ENCODE assay signal across 11 mouse cellular contexts in genomic region chr9:86961663-86962062, GRCm38 (mm10). TPM values are rescaled to one million over a fixed set of nuclear protein-coding genes. Genes with fewer than 3 reads are reported as not detected.
DNase-seq lines count a peak whose midpoint lies in the region; TF ChIP-seq lines count a peak whose summit lies in the region.
"Had no signal": no experiment of that assay in that cellular context is flagged by ENCODE, and none has a peak within 500 bp of the region (broad histone marks: within the 10 kb centered on the region; RNA-seq: fewer than 3 reads in every experiment).

No protein-coding gene starts in this region.

- DNase-seq in embryo, embryonic 11 days = peak; percentile 14
- no peak for DNase-seq in embryo, embryonic 10.5 days (ENCODE audit: low spot score)
- DNase-seq in MEL (ENCODE audit: low read depth, low spot score) = peak; percentile 24
- DNase-seq in cerebellum, postnatal 36 days = peak; percentile 54 to 55
- peak; percentile 49 to 62 for DNase-seq in left cerebral cortex, adult 2 months (ENCODE audit: extremely low spot score in 1 of 2, low spot score in 2 of 2)
- DNase-seq in thymus, postnatal 14 days = no peak
- no peak for DNase-seq in heart, adult 2 months
- no peak for DNase-seq in midbrain, embryonic 10.5 days (ENCODE audit: low spot score)

- no peak overlapping the region for H3K4me3 ChIP-seq in MEL (ENCODE audit: control insufficient read depth in 1 of 2, insufficient read depth in 1 of 2, low read depth in 2 of 2, low read length in 2 of 2)
- H3K4me3 ChIP-seq in left cerebral cortex, adult 2 months = no peak overlapping the region
- H3K4me3 ChIP-seq in heart, adult 2 months = no peak overlapping the region
- no peak overlapping the region for H3K4me3 ChIP-seq in midbrain, embryonic 10.5 days
- H3K4me3 ChIP-seq: hindbrain, embryonic 12.5 days had no signal

- TF ChIP-seq RAD21 in MEL (IDR thresholded peaks at IDR 0.05; ENCODE audit: low read depth, low read length) = no peak

- H3K27ac ChIP-seq in MEL (ENCODE audit: control insufficient read depth, low read depth, low read length) = no peak overlapping the region
- H3K27ac ChIP-seq in left cerebral cortex, adult 2 months = no peak overlapping the region
- no peak overlapping the region for H3K27ac ChIP-seq in heart, adult 2 months
- no peak overlapping the region for H3K27ac ChIP-seq in midbrain, embryonic 10.5 days (replicated peaks)
- H3K27ac ChIP-seq: hindbrain, embryonic 12.5 days; macrophage had no signal

- no peaks in the 10 kb centered on the region for H3K79me2 ChIP-seq in MEL (ENCODE audit: control insufficient read depth, insufficient read depth, low read length, poor library complexity)
- no peaks in the 10 kb centered on the region for H3K79me2 ChIP-seq in heart, adult 2 months (replicated peaks; ENCODE audit: control insufficient read depth, insufficient read depth, low read length)

- intact Hi-C loops in left cerebral cortex, adult 2 months (cut with DNase I) = no loop called here
- intact Hi-C loops in heart, adult 2 months (cut with DNase I) = no loop called here

- H3K9me3 ChIP-seq in MEL (replicated peaks; ENCODE audit: insufficient read depth, low read length) = no peaks in the 10 kb centered on the region
- H3K9me3 ChIP-seq in midbrain, embryonic 10.5 days (replicated peaks) = no peaks in the 10 kb centered on the region
- H3K9me3 ChIP-seq: hindbrain, embryonic 12.5 days had no signal

- no peaks in the 10 kb centered on the region for H3K4me1 ChIP-seq in MEL (ENCODE audit: control insufficient read depth in 1 of 2, insufficient read depth in 2 of 2, low read length in 2 of 2)
- H3K4me1 ChIP-seq in heart, adult 2 months (ENCODE audit: control insufficient read depth, insufficient read depth, low read length) = no peaks in the 10 kb centered on the region; the same call in 1 of the 2 replicates
- no peaks in the 10 kb centered on the region for H3K4me1 ChIP-seq in midbrain, embryonic 10.5 days
- H3K4me1 ChIP-seq: hindbrain, embryonic 12.5 days had no signal

- 59% methylated on average over 3 of the region's 3 CpGs for WGBS in heart, adult 2 months
- 76% methylated on average over 3 of the region's 3 CpGs for WGBS in midbrain, embryonic 10.5 days

- no peak for TF ChIP-seq CTCF in MEL (IDR thresholded peaks at IDR 0.05 in 2 of 3, conservative IDR thresholded peaks at IDR 0.05 in 1 of 3; ENCODE audit: control insufficient read depth in 1 of 3, insufficient read depth in 1 of 3, low read depth in 2 of 3, low read length in 3 of 3, poor library complexity in 1 of 3, severe bottlenecking in 1 of 3)
- TF ChIP-seq CTCF in left cerebral cortex, adult 2 months (IDR thresholded peaks at IDR 0.05) = no peak
- TF ChIP-seq CTCF in heart, adult 2 months (IDR thresholded peaks at IDR 0.05) = no peak

- no peak for TF ChIP-seq EP300 in MEL (IDR thresholded peaks at IDR 0.05; ENCODE audit: low read depth in 1 of 2, low read length in 2 of 2)
- TF ChIP-seq EP300 in heart, adult 2 months (IDR thresholded peaks at IDR 0.05; ENCODE audit: insufficient read depth, low read depth, low read length) = no peak

- H3K9ac ChIP-seq in MEL (ENCODE audit: control insufficient read depth, low read depth, low read length, poor library complexity, severe bottlenecking) = no peak overlapping the region
- H3K9ac ChIP-seq in heart, adult 2 months (ENCODE audit: low read depth, low read length) = no peak overlapping the region
- H3K9ac ChIP-seq: hindbrain, embryonic 12.5 days had no signal

- H3K27me3 ChIP-seq in MEL (ENCODE audit: control insufficient read depth in 1 of 2, insufficient read depth in 2 of 2, low read length in 2 of 2) = no peaks in the 10 kb centered on the region
- H3K27me3 ChIP-seq in heart, adult 2 months (ENCODE audit: control insufficient read depth, insufficient read depth, low read length) = no peaks in the 10 kb centered on the region
- no peaks in the 10 kb centered on the region for H3K27me3 ChIP-seq in midbrain, embryonic 10.5 days (ENCODE audit: low read depth, poor library complexity, severe bottlenecking)
- H3K27me3 ChIP-seq: CH12.LX; hindbrain, embryonic 12.5 days had no signal

- H3K36me3 ChIP-seq in MEL (ENCODE audit: control insufficient read depth in 1 of 2, insufficient read depth in 2 of 2, low read length in 2 of 2) = no peaks in the 10 kb centered on the region
- no peaks in the 10 kb centered on the region for H3K36me3 ChIP-seq in heart, adult 2 months (ENCODE audit: control insufficient read depth, insufficient read depth, low read length)
- no peaks in the 10 kb centered on the region for H3K36me3 ChIP-seq in midbrain, embryonic 10.5 days
- H3K36me3 ChIP-seq: hindbrain, embryonic 12.5 days had no signal

- no peak for TF ChIP-seq POLR2A in MEL (IDR thresholded peaks at IDR 0.05; ENCODE audit: control insufficient read depth in 1 of 2, insufficient read depth in 1 of 2, low read depth in 1 of 2, low read length in 2 of 2, poor library complexity in 1 of 2)
- TF ChIP-seq POLR2A in heart, adult 2 months (IDR thresholded peaks at IDR 0.05; ENCODE audit: insufficient read depth, low read depth, low read length) = no peak

TF ChIP-seq in MEL, 35 proteins besides CTCF, POLR2A, EP300 and RAD21:
- TF ChIP-seq BHLHE40 (IDR thresholded peaks at IDR 0.05; ENCODE audit: borderline replicate concordance, low read depth, low read length) (no peak), MXI1 (IDR thresholded peaks at IDR 0.05; ENCODE audit: low read depth, low read length) (no peak), KAT2A (conservative IDR thresholded peaks at IDR 0.05; ENCODE audit: low read depth, low read length) (no peak), POLR2AphosphoS2 (IDR thresholded peaks at IDR 0.05; ENCODE audit: low read length) (no peak), MAZ (IDR thresholded peaks at IDR 0.05; ENCODE audit: low read depth, low read length) (no peak), ETS1 (IDR thresholded peaks at IDR 0.05; ENCODE audit: low read depth, low read length) (no peak), E2F4 (IDR thresholded peaks at IDR 0.05; ENCODE audit: borderline replicate concordance, low read depth, low read length) (no peak), RCOR1 (IDR thresholded peaks at IDR 0.05; ENCODE audit: low read depth, low read length) (no peak), MYB (IDR thresholded peaks at IDR 0.05; ENCODE audit: low read depth, low read length) (no peak), JUND (IDR thresholded peaks at IDR 0.05; ENCODE audit: low read depth, low read length) (no peak), TCF12 (IDR thresholded peaks at IDR 0.05; ENCODE audit: low read depth, low read length) (no peak), SIN3A (IDR thresholded peaks at IDR 0.05; ENCODE audit: low read length) (no peak), SMC3 (IDR thresholded peaks at IDR 0.05; ENCODE audit: low read depth, low read length) (no peak)

RNA-seq across cellular contexts. Expression of gene Ripply2, which starts 53.7 kb away (rescaled TPM):
- total RNA-seq in MEL (2012; rRNA removed) = not detected in 2 replicates
- not detected for polyA plus RNA-seq in MEL (2012; ENCODE audit: insufficient read depth in 1 of 2, insufficient read length in 2 of 2, low read depth in 1 of 2, low replicate concordance in 2 of 2, missing spikeins in 1 of 2)
- total RNA-seq in left cerebral cortex, adult 2 months (2021) = 1 to 10 TPM; 8.1 to 8.8 TPM
- total RNA-seq in heart, adult 2 months (2021) = not detected
- not detected in 2 replicates for polyA plus RNA-seq in heart, adult 2 months (2012; rRNA removed)
- polyA plus RNA-seq in midbrain, embryonic 10.5 days (2016; fragmentation: Nextera tagmentation; extraction: Ambion mirVana) = 0.52 and 1.0 TPM in 2 replicates
- total RNA-seq: CH12.LX had no signal
- polyA plus RNA-seq: macrophage had no signal

Comparison
In these comparisons a context has a peak if more than half of its experiments do, and no peak if none do; other contexts are left out.
1. DNase-seq: peak in embryo, embryonic 11 days (single experiment), MEL (single experiment), cerebellum, postnatal 36 days (2 of 2) and left cerebral cortex, adult 2 months (2 of 2); none in embryo, embryonic 10.5 days (single experiment), thymus, postnatal 14 days (single experiment), heart, adult 2 months (0 of 2) and midbrain, embryonic 10.5 days (single experiment).